Mouse (Mus musculus) natural killer cell, adult 2 months (primary cell): ENCODE data around the gene Gm15091.
"Not testable (repeated sequence)": the region's sequence is repeated elsewhere in the genome, so short reads cannot be mapped to it uniquely, and the experiment has no call there.

ENCODE experiments used
- DNase-seq, 2 experiments: peaks; one replicate each; pipeline ENCODE4 v3.0.0; 2022; ENCODE audit warnings: low spot score in 2 of 2

Gm15091 gene

DNA sequence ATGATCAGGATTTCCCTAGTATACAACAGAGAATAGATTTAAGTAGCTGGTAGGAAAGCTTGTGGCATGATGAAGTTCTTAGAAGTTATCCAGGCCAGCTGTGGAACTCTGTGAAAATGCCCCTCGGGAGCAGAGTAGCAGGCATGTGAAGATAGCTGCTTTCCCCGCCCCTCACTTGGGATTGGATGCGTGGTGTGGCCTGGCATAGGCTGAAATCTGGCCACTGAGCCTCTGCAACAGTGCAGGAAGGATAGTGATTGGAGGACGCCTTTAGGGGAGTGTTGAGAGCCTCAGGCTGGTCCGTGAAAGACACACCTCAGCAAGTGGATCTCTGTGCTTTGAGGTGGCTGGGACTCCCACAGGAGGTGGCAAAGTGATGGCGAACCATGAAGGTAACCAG, at the start of gene Gm15091:
Gene Gm15091, plus strand, starts transcription at position 301 of the 400 bp plus-strand sequence.
- DNase-seq = not testable (repeated sequence)
